Mouse (Mus musculus) lung, postnatal 0 days (tissue): ENCODE results near the gene Podxl2.

ENCODE experiments used
- CTCF ChIP-seq: IDR thresholded peaks from 2 replicates; pipeline ENCODE4 v1.5.1; 2016; ENCODE audit warnings: antibody characterized with exemption, mild to moderate bottlenecking
- EP300 ChIP-seq: IDR thresholded peaks from 2 replicates; pipeline ENCODE4 v1.6.1; 2016; ENCODE audit warnings: antibody characterized with exemption, mild to moderate bottlenecking, control low read depth

DNA sequence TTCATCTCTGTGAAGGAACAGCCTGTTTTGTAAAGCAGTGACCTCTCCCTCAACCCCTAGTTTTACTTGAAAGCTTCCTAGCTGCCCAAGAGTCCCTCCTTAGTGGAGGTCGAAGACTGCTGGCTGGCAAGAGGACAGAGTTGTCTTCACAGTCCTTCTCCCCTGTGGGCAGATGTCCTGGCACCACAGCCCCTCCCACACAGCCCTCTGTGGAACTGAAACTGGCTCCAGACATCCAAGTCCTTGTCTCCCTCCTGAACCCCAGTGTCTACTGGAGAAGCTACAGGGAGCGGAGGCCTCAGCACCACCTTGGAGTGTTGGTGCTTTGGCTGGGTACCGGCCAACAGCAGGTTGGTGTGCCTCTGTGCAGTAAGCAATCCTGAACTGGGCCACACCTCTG is 59.4 kb downstream of the Podxl2 start:
- TF ChIP-seq CTCF (no peak), EP300 (no peak)
